Mouse (Mus musculus) ES-E14 (cell line): ENCODE measurements around the gene Rab8a. TPM values are rescaled to one million over a fixed set of nuclear protein-coding genes. Genes with fewer than 3 reads are reported as not detected.

ENCODE experiments used
- DNase-seq: peaks from one replicate; pipeline ENCODE4 v3.0.0-alpha.2; 2013; ENCODE audit warnings: low read depth, low spot score
- H3K27ac ChIP-seq: 2 replicates; pipeline ENCODE4 v1.5.1; 2012; ENCODE audit warnings: low read depth, mild to moderate bottlenecking, low read length, moderate library complexity, mixed read lengths; ENCODE audit not compliant: poor library complexity, insufficient read depth, severe bottlenecking
- H3K36me3 ChIP-seq: 2 replicates; pipeline ENCODE4 v1.6.1; 2012; ENCODE audit warnings: mild to moderate bottlenecking, low read length, moderate library complexity, mixed read lengths; ENCODE audit not compliant: control insufficient read depth, poor library complexity, insufficient read depth, severe bottlenecking
- H3K4me1 ChIP-seq, 2 experiments: fragments of 150-350 bp in 1 of 2; sonication (generic) in 1 of 2; 2 replicates each; pipeline ENCODE4 v1.6.1; 2012; ENCODE audit warnings: low read length in 2 of 2, mild to moderate bottlenecking in 1 of 2, mixed read lengths in 1 of 2; ENCODE audit not compliant: control insufficient read depth in 2 of 2, insufficient read depth in 2 of 2, poor library complexity in 1 of 2
- H3K4me3 ChIP-seq, 2 experiments: fragments of 150-350 bp in 1 of 2; sonication (generic) in 1 of 2; 2 replicates each; pipeline ENCODE4 v1.5.1; 2012; ENCODE audit warnings: low read length in 2 of 2, low read depth in 1 of 2, mild to moderate bottlenecking in 1 of 2, mixed read lengths in 1 of 2; ENCODE audit not compliant: insufficient read depth in 1 of 2, poor library complexity in 1 of 2, severe bottlenecking in 1 of 2
- H3K9ac ChIP-seq: 2 replicates; pipeline ENCODE4 v1.6.1; 2012; ENCODE audit warnings: low read depth, mild to moderate bottlenecking, low read length, mixed read lengths; ENCODE audit not compliant: poor library complexity, insufficient read depth, severe bottlenecking
- H3K9me3 ChIP-seq: fragments of 150-350 bp; sonication (generic); 2 replicates; pipeline ENCODE4 v1.6.1; 2012; ENCODE audit warnings: low read depth, mild to moderate bottlenecking, low read length; ENCODE audit not compliant: control insufficient read depth, insufficient read depth
- CHD2 ChIP-seq: IDR thresholded peaks from 2 replicates; pipeline ENCODE4 v1.6.1; 2014; ENCODE audit warnings: mild to moderate bottlenecking, low read depth, low read length, inconsistent platforms
- HCFC1 ChIP-seq: IDR thresholded peaks from 2 replicates; pipeline ENCODE4 v1.6.1; 2012; ENCODE audit warnings: low read length, inconsistent platforms, borderline replicate concordance; ENCODE audit not compliant: insufficient read depth
- MAFK ChIP-seq: IDR thresholded peaks from 2 replicates; pipeline ENCODE4 v1.6.1; 2014; ENCODE audit warnings: mild to moderate bottlenecking, low read depth, low read length, inconsistent platforms; ENCODE audit not compliant: insufficient read depth
- ZC3H11A ChIP-seq: IDR thresholded peaks from 2 replicates; pipeline ENCODE4 v1.6.1; 2012; ENCODE audit warnings: low read depth, mild to moderate bottlenecking, inconsistent platforms, low read length, borderline replicate concordance
- ZNF384 ChIP-seq: IDR thresholded peaks from 2 replicates; pipeline ENCODE4 v1.6.1; 2012; ENCODE audit warnings: low read depth, low read length, inconsistent platforms
- in situ Hi-C, 2 experiments: fragments of 600-800 bp; cut with MboI; formaldehyde crosslinking; loops; one replicate each; pipeline ENCODE4 v1.15.1; 2025; ENCODE audit warnings: low sequenced_read_pairs in 2 of 2, inconsistent platforms in 1 of 2; ENCODE audit not compliant: unreplicated experiment in 2 of 2
- total RNA-seq: library from RNA; depleted of rRNA; stranded (reverse); fragments of 300-350 nt; gene quantifications from 2 replicates; pipeline ENCODE4 v1.2.3, GENCODE M21; 2012

The Rab8a gene
- total RNA-seq, 1 experiment: 73.2 TPM

- Histone ChIP-seq H3K9ac (no peak overlapping the region), H3K4me3 (no peak overlapping the region), H3K36me3 (no peaks in the 10 kb centered on the region), H3K9me3 (no peaks in the 10 kb centered on the region), H3K27ac (no peak overlapping the region), H3K4me1 (0 out of 4 replicates have a peak, but pooled peaks cover 0 to 1% of the 10 kb centered on the region in 2 experiments)
- no peak for DNase-seq
- in situ Hi-C loops: no loop called here
- no peak for TF ChIP-seq ZC3H11A
- TF ChIP-seq CHD2: no peak
- TF ChIP-seq HCFC1: no peak
- TF ChIP-seq MAFK: no peak
- TF ChIP-seq ZNF384: no peak
Observed at GRCm38 (mm10) chr8:72190215-72190539, 29.2 kb downstream of the Rab8a start.

DNA sequence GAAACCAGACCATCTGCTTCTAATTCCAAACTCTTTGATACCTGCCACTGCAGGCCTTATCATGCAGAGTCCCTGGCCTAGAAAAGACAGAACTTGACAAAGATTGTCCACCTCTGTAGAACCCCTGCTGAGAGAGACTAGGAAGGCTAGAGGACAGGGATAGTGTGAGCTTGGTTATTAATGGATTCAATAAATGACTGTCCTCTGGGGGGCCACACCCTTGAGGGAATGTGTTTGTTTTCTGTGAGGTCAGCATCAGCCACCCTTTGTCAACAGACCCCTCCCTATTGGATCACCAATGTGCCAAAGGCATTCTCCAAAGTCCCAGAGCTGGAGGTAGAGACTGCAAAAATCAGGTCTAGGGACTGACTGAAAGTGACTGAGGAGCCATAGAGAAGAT is 31.1 kb downstream of the Rab8a start:
- Histone ChIP-seq H3K27ac (no peak overlapping the region), H3K9ac (no peak overlapping the region), H3K4me1 (0 out of 4 replicates have a peak, but pooled peaks cover 0 to 1% of the 10 kb centered on the region in 2 experiments), H3K36me3 (no peaks in the 10 kb centered on the region), H3K4me3 (no peak overlapping the region), H3K9me3 (no peaks in the 10 kb centered on the region)
- in situ Hi-C loops: no loop called here
- no peak for TF ChIP-seq MAFK
- no peak for TF ChIP-seq ZC3H11A
- no peak for TF ChIP-seq HCFC1
- no peak for TF ChIP-seq CHD2
- TF ChIP-seq ZNF384: no peak
- DNase-seq: no peak

- peak overlapping the region in 1 of 2 experiments; percentile 48; a peak in 1 of 4 replicates for H3K4me3 ChIP-seq
- TF ChIP-seq CHD2 (no peak), MAFK (no peak), HCFC1 (no peak), ZNF384 (no peak), ZC3H11A (no peak)
- H3K27ac ChIP-seq: no peak overlapping the region
- DNase-seq: peak; percentile 62
- peaks cover 1 to 4% of the 10 kb centered on the region in 2 experiments; a peak in 1 of 4 replicates for H3K4me1 ChIP-seq
- no peak overlapping the region for H3K9ac ChIP-seq
- in situ Hi-C loops: no loop called here
- no peaks in the 10 kb centered on the region for H3K9me3 ChIP-seq
- H3K36me3 ChIP-seq: no peaks in the 10 kb centered on the region
Observed at GRCm38 (mm10) chr8:72197997-72198396, 37.0 kb downstream of the Rab8a start.

DNA sequence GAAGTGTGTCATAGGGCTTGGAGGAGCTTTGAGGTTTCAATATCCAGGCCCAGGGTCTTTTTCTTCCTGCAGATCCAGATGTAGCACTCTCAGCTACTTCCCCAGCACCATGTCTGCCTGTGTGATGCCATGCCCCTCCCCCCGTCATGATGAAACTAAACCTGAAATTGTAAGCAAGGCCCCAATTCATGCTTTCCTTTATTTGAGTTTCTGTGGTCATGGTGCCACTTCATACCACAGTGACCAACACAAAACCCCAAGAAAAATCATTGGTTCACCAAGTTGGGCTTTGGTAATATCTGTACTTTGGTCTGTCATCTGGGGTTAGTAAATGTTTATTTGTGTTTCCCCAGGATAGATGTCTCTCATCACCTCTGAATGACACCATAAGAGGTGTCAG is 47.6 kb downstream of the Rab8a start:
- no peaks in the 10 kb centered on the region for H3K9me3 ChIP-seq
- in situ Hi-C loops: no loop called here
- TF ChIP-seq HCFC1 (no peak), ZNF384 (no peak), MAFK (no peak), CHD2 (no peak), ZC3H11A (no peak)

GRCm38 (mm10) chr8:72210222-72210621 is 49.2 kb downstream of the Rab8a start:
- Histone ChIP-seq H3K4me1 (no peaks in the 10 kb centered on the region), H3K27ac (no peak overlapping the region), H3K9ac (no peak overlapping the region), H3K4me3 (no peak overlapping the region), H3K36me3 (no peaks in the 10 kb centered on the region), H3K9me3 (no peaks in the 10 kb centered on the region)
- DNase-seq: no peak
- TF ChIP-seq CHD2: no peak
- no peak for TF ChIP-seq ZNF384
- no peak for TF ChIP-seq ZC3H11A
- no peak for TF ChIP-seq HCFC1
- TF ChIP-seq MAFK: no peak
- in situ Hi-C loops: no loop called here

More for the DNA sequence above, 47.6 kb downstream of the Rab8a start:
- H3K27ac ChIP-seq: no peak overlapping the region
- no peak overlapping the region for H3K4me3 ChIP-seq
- H3K36me3 ChIP-seq: no peaks in the 10 kb centered on the region
- no peak overlapping the region for H3K9ac ChIP-seq
- no peak for DNase-seq
- H3K4me1 ChIP-seq: no peaks in the 10 kb centered on the region
